In the genomic region with DNA sequence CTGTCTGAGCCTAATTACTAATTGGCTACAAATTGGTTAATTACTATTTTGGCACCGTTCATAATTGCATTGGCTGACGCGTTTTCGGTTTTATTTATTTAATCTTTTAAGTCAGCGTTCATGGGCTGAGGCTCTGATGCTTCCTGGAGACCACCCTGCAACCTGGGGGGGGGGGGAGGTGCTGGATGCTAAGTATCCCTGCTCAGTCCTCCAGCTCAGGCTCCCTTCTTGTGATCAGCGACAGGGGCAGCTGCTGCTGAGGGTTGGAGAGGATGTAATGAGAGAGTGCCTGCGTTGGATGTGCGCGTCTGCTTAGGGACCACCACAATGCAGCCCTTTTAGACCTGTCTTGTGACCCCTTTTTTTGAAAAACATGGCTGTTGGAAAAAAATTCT, we compare ENCODE assay signal across 9 mouse cellular contexts. TPM values are rescaled to one million over a fixed set of nuclear protein-coding genes. Genes with fewer than 3 reads are reported as not detected.
DNase-seq lines count a peak whose midpoint lies in the region; ATAC-seq and TF ChIP-seq lines count a peak whose summit lies in the region.
"Had no signal": no experiment of that assay in that cellular context is flagged by ENCODE, and none has a peak within 500 bp of the region (broad histone marks: within the 10 kb centered on the region; RNA-seq: fewer than 3 reads in every experiment).

No protein-coding gene starts in this region.

- no peak for TF ChIP-seq CTCF in kidney, postnatal 0 days (IDR thresholded peaks at IDR 0.05; ENCODE audit: low read depth)
- TF ChIP-seq CTCF in embryonic fibroblast, embryonic 13.5 days (IDR thresholded peaks at IDR 0.05; ENCODE audit: borderline replicate concordance, insufficient read depth, low read length), result no peak

- H3K4me2 ChIP-seq in kidney, postnatal 0 days (ENCODE audit: low read length), result peak overlapping the region; percentile 92
- peak overlapping the region; percentile 97 for H3K4me2 ChIP-seq in intestine, embryonic 16.5 days (ENCODE audit: low read depth, low read length)
- peak overlapping the region; percentile 97 for H3K4me2 ChIP-seq in neural tube, embryonic 11.5 days (ENCODE audit: low read depth)

- no peak for TF ChIP-seq POLR2A in embryonic fibroblast, embryonic 13.5 days (IDR thresholded peaks at IDR 0.05; ENCODE audit: low read depth, low read length)

- peak overlapping the region; percentile 43 for H3K4me3 ChIP-seq in kidney, postnatal 0 days (replicated peaks; ENCODE audit: low read depth, low read length)
- peak overlapping the region; percentile 20; the same call in 1 of the 2 replicates for H3K4me3 ChIP-seq in embryonic fibroblast, embryonic 13.5 days (ENCODE audit: insufficient read depth, low read length)
- peak overlapping the region; percentile 55 for H3K4me3 ChIP-seq in intestine, embryonic 16.5 days (ENCODE audit: low read length)
- peak overlapping the region; percentile 46 for H3K4me3 ChIP-seq in neural tube, embryonic 11.5 days (ENCODE audit: low read depth, low read length)

- no peak for ATAC-seq in kidney, postnatal 0 days (replicated peaks; ENCODE audit: low FRiP score, low read depth)
- peak; percentile 27; the same call in 1 of the 2 replicates for ATAC-seq in intestine, embryonic 16.5 days
- peak; percentile 5; the same call in 1 of the 2 replicates for ATAC-seq in neural tube, embryonic 11.5 days (ENCODE audit: insufficient read depth, low FRiP score, low TSS enrichment)

- 3% methylated on average over 9 of the region's 9 CpGs for WGBS in kidney, postnatal 0 days
- 2% methylated on average over 9 of the region's 9 CpGs for WGBS in intestine, embryonic 16.5 days
- WGBS in neural tube, embryonic 11.5 days, result 2% methylated on average over 9 of the region's 9 CpGs

- no peak overlapping the region for H3K9ac ChIP-seq in kidney, postnatal 0 days (ENCODE audit: low read depth, low read length)
- H3K9ac ChIP-seq in intestine, embryonic 16.5 days (ENCODE audit: low read depth, low read length), result no peak overlapping the region
- H3K9ac ChIP-seq in neural tube, embryonic 11.5 days (ENCODE audit: low read length), result no peak overlapping the region

- H3K27me3 ChIP-seq in kidney, postnatal 0 days (ENCODE audit: insufficient read depth, low read length), result peaks cover 33% of the 10 kb centered on the region
- H3K27me3 ChIP-seq in intestine, embryonic 16.5 days (replicated peaks; ENCODE audit: control insufficient read depth, insufficient read depth, low read length), result peaks cover 33% of the 10 kb centered on the region
- H3K27me3 ChIP-seq in neural tube, embryonic 11.5 days (ENCODE audit: control insufficient read depth, insufficient read depth, low read length), result peaks cover 25% of the 10 kb centered on the region

- H3K36me3 ChIP-seq in kidney, postnatal 0 days (ENCODE audit: insufficient read depth, low read length), result no peaks in the 10 kb centered on the region
- H3K36me3 ChIP-seq in intestine, embryonic 16.5 days (ENCODE audit: control insufficient read depth, insufficient read depth, low read length), result no peaks in the 10 kb centered on the region
- H3K36me3 ChIP-seq in neural tube, embryonic 11.5 days (ENCODE audit: control insufficient read depth, insufficient read depth, low read length), result no peaks in the 10 kb centered on the region

- H3K4me1 ChIP-seq in kidney, postnatal 0 days (replicated peaks; ENCODE audit: insufficient read depth, low read length), result peaks cover 6% of the 10 kb centered on the region; the same call in 1 of the 2 replicates
- H3K4me1 ChIP-seq in embryonic fibroblast, embryonic 13.5 days (ENCODE audit: control insufficient read depth, insufficient read depth, low read length), result no peaks in the 10 kb centered on the region
- peaks cover 13% of the 10 kb centered on the region for H3K4me1 ChIP-seq in intestine, embryonic 16.5 days (ENCODE audit: control insufficient read depth, insufficient read depth, low read length)
- H3K4me1 ChIP-seq in neural tube, embryonic 11.5 days (ENCODE audit: control insufficient read depth, insufficient read depth, low read length), result peaks cover 19% of the 10 kb centered on the region

- H3K27ac ChIP-seq in kidney, postnatal 0 days, result no peak overlapping the region
- H3K27ac ChIP-seq in embryonic fibroblast, embryonic 13.5 days (ENCODE audit: insufficient read depth, low read length), result no peak overlapping the region
- H3K27ac ChIP-seq in intestine, embryonic 16.5 days (ENCODE audit: low read length), result no peak overlapping the region
- no peak overlapping the region for H3K27ac ChIP-seq in neural tube, embryonic 11.5 days (ENCODE audit: low read depth, low read length)

- H3K9me3 ChIP-seq in kidney, postnatal 0 days (replicated peaks; ENCODE audit: low read length), result no peaks in the 10 kb centered on the region
- H3K9me3 ChIP-seq in intestine, embryonic 16.5 days (ENCODE audit: control insufficient read depth, low read length), result no peaks in the 10 kb centered on the region
- H3K9me3 ChIP-seq in neural tube, embryonic 11.5 days (ENCODE audit: control insufficient read depth, low read length), result no peaks in the 10 kb centered on the region

- DNase-seq in kidney, postnatal 0 days (ENCODE audit: low spot score), result no peak
- DNase-seq in kidney, adult 18-20 months, result no peak
- DNase-seq in neural tube, embryonic 11.5 days (ENCODE audit: low spot score), result peak; percentile 42
- DNase-seq in cerebellum, adult 11 months, result no peak
- DNase-seq in right cerebral cortex, postnatal 14 days, result no peak
- no peak for DNase-seq in MN1 (ENCODE audit: low spot score)
- DNase-seq: kidney, adult 9 months had no signal

RNA-seq across cellular contexts. Expression of a gene that starts 2.0 kb away (rescaled TPM):
- 1.6 and 2.1 TPM in 2 replicates for polyA plus RNA-seq in kidney, postnatal 0 days (2015; fragmentation: Nextera tagmentation; extraction: Ambion mirVana)
- 0.12 and 1.5 TPM in 2 replicates for polyA plus RNA-seq in embryonic fibroblast, embryonic 13.5 days (2011; ENCODE audit: insufficient read length, low read depth, missing spikeins)
- 1.4 and 2.8 TPM in 2 replicates for polyA plus RNA-seq in intestine, embryonic 16.5 days (2015; fragmentation: Nextera tagmentation; extraction: Ambion mirVana)
- polyA plus RNA-seq in neural tube, embryonic 11.5 days (2014; fragmentation: Nextera tagmentation; extraction: Ambion mirVana), result 7.4 and 8.4 TPM in 2 replicates
